Mouse (Mus musculus) thymus, adult 2 months (tissue): Measurements from ENCODE around the gene Dpyd. TPM values are rescaled to one million over a fixed set of nuclear protein-coding genes. Genes with fewer than 3 reads are reported as not detected.

Experiments
- DNase-seq: peaks from one replicate; pipeline ENCODE4 v3.0.0; 2021
- H3K27ac ChIP-seq: fragments of 200-500 bp; 2 replicates; pipeline ENCODE4 v1.5.1; 2012; ENCODE audit warnings: low read length, control low read depth; ENCODE audit not compliant: control insufficient read depth, insufficient read depth
- H3K27me3 ChIP-seq: fragments of 200-500 bp; 2 replicates; pipeline ENCODE4 v1.6.1; 2012; ENCODE audit warnings: mild to moderate bottlenecking, low read length, moderate library complexity, mixed read lengths; ENCODE audit not compliant: control insufficient read depth, insufficient read depth
- H3K36me3 ChIP-seq: fragments of 200-500 bp; 2 replicates; pipeline ENCODE4 v1.6.1; 2012; ENCODE audit warnings: mild to moderate bottlenecking, low read length, moderate library complexity; ENCODE audit not compliant: control insufficient read depth, insufficient read depth
- H3K4me1 ChIP-seq: fragments of 200-500 bp; replicated peaks from 2 replicates; pipeline ENCODE4 v1.6.1; 2012; ENCODE audit warnings: low read length; ENCODE audit not compliant: control insufficient read depth, insufficient read depth
- H3K4me3 ChIP-seq: fragments of 200-500 bp; 2 replicates; pipeline ENCODE4 v1.5.1; 2012; ENCODE audit warnings: mild to moderate bottlenecking, low read length, control low read depth, moderate library complexity; ENCODE audit not compliant: control insufficient read depth, insufficient read depth
- CTCF ChIP-seq: fragments of 200-500 bp; IDR thresholded peaks from 2 replicates; pipeline ENCODE4 v1.5.1; 2012; ENCODE audit warnings: mild to moderate bottlenecking, control low read depth, low read length, moderate library complexity, borderline replicate concordance; ENCODE audit not compliant: control insufficient read depth, poor library complexity, insufficient read depth; ENCODE audit errors: extremely low read depth
- POLR2A ChIP-seq: fragments of 200-500 bp; IDR thresholded peaks from 2 replicates; pipeline ENCODE4 v1.6.1; 2012; ENCODE audit warnings: mild to moderate bottlenecking, low read length, control low read depth, moderate library complexity; ENCODE audit not compliant: control insufficient read depth, poor library complexity, insufficient read depth; ENCODE audit errors: extremely low read depth
- WGBS: fragments of 180-500 bp; shearing (Covaris S2); methylation state at CpG from one replicate; pipeline ENCODE4 v1.1.7; 2018; 5-methylcytosine and 5-hydroxymethylcytosine counted together
- polyA plus RNA-seq: library from polyadenylated mRNA; depleted of rRNA; stranded (reverse); fragments of >200 nt; gene quantifications from 2 replicates; pipeline ENCODE4 v1.2.3, GENCODE M21; 2012

The Dpyd gene
- polyA plus RNA-seq, 1 experiment, result 0.85 TPM

DNA sequence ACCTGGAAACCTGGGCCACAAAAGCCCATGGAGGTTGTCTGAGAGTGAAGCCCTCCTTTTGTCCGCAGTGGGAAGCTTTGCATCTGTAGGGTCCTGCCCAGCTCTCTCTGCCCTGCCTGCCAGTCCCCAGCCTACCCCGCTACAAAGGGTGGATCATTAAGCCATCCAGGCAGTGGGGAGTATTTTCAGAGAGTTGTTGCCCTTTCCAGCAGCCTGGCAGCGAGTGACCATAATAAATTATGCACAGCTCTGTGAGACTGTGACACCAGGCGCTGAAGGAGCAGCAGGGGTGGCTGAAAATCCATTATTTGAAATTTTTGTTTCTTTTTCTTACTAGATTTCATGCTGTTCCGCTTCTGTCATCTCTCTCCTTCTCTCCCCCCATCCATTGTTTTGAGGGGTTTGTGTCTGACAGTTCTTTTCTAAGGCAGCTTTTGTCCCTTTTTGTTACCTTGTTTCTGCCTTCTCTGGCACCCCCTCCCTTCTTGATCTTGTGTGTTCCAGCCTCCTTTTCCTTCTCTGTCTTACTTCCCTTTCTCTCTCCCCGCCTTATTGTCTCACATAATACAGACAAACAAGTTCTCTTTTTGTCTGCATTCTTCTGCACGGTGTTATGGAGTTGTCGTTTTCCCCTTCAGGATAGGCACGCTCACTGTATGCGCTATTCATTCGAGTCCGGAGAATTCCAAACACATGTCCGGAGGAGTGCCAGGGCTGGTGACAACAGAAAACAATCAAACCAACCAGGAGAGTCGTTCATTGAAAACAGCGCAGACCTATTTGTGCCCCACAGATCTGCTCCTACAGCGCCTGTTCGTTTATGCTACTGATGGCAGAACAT lies 592.9 kb downstream of the Dpyd start:
- TF ChIP-seq POLR2A (no peak), CTCF (no peak)
- H3K36me3 ChIP-seq, result no peaks in the 10 kb centered on the region
- no peak for DNase-seq
- H3K4me1 ChIP-seq, result no peaks in the 10 kb centered on the region
- H3K4me3 ChIP-seq, result no peak overlapping the region
- no peaks in the 10 kb centered on the region for H3K27me3 ChIP-seq
- 36% methylated on average over 17 of the region's 17 CpGs for WGBS
- H3K27ac ChIP-seq, result no peak overlapping the region

GRCm38 (mm10) chr3:119158670-119159069 lies 596.7 kb downstream of the Dpyd start:
- H3K27me3 ChIP-seq, result no peaks in the 10 kb centered on the region
- no peak for TF ChIP-seq POLR2A
- TF ChIP-seq CTCF, result no peak
- 96% methylated on average over 4 of the region's 4 CpGs for WGBS

DNA sequence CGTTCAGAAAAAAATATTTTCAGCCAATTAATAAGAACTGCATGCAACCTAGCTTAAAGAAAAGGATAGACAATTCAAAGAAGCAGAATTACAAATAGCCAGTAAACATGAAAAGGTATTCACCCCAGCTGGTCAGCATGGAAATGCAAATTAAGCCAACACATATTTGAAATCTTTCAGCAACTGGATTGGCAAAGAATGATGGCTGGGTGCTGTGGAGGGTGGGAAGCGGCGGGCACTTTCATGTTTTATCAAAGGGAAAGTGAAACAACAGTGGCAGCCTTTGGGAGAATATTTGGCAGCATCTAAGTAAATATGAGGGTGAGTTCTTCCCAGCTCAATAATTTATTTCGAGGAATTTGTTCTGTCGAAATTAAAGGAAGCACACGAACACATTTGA lies 603.8 kb downstream of the Dpyd start:
- 82% methylated on average over 6 of the region's 6 CpGs for WGBS
- H3K27me3 ChIP-seq, result no peaks in the 10 kb centered on the region
- H3K4me1 ChIP-seq, result no peaks in the 10 kb centered on the region
- TF ChIP-seq CTCF (no peak), POLR2A (no peak)
- H3K27ac ChIP-seq, result no peak overlapping the region
- H3K36me3 ChIP-seq, result no peaks in the 10 kb centered on the region
- H3K4me3 ChIP-seq, result no peak overlapping the region
- DNase-seq, result no peak

More at GRCm38 (mm10) chr3:119158670-119159069, 596.7 kb downstream of the Dpyd start:
- DNase-seq, result no peak
- Histone ChIP-seq H3K36me3 (no peaks in the 10 kb centered on the region), H3K4me1 (no peaks in the 10 kb centered on the region), H3K27ac (no peak overlapping the region), H3K4me3 (no peak overlapping the region)

DNA sequence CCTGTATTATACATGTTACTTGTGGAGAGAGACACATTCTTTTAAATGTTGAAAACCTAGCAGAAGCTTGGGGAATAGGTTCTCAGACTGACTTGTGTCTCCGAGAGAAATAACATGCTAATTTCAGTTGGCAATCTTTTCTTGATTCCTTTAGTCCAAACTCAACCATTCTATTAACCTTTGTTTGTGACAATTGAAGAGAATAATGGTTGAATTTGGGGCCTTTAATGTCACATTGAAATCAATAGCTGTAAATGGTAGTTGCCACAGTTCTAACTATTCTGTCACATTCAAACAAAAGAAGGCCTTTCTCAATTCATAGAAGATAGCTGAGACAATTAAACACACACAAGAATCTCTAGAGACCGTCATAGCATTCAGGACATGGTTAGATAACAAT lies 606.2 kb downstream of the Dpyd start:
- TF ChIP-seq POLR2A (no peak), CTCF (no peak)
- Histone ChIP-seq H3K27ac (no peak overlapping the region), H3K4me3 (no peak overlapping the region), H3K27me3 (no peaks in the 10 kb centered on the region), H3K4me1 (no peaks in the 10 kb centered on the region), H3K36me3 (no peaks in the 10 kb centered on the region)
- 93% methylated on average over 2 of the region's 2 CpGs for WGBS
- no peak for DNase-seq

DNA sequence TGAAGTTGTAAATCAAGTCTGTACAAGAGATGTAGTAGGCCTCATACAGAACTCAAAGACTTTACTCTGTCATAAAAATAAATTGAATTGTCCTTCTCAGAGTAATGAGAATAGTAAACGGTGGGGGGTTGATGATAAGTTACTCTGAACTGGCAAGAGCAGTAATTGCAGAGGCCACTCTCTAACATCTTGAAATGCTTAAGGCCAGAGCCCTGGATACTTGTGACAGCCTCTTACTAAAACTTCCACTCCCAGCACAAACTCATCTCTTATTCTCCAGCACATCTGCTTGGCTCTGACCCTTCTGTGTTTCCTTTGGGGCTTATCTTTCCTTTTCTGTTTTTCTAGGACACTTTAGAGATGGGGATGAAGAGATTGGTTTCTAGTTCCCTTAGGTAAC lies 606.7 kb downstream of the Dpyd start:
- no peak overlapping the region for H3K27ac ChIP-seq
- H3K4me3 ChIP-seq, result no peak overlapping the region
- no peak for TF ChIP-seq POLR2A
- TF ChIP-seq CTCF, result no peak
- no peaks in the 10 kb centered on the region for H3K4me1 ChIP-seq
- DNase-seq, result no peak
- no peaks in the 10 kb centered on the region for H3K36me3 ChIP-seq
- no peaks in the 10 kb centered on the region for H3K27me3 ChIP-seq
- WGBS, result 55% methylated on average over 1 of the region's 1 CpGs

GRCm38 (mm10) chr3:119183261-119183660 lies 621.3 kb downstream of the Dpyd start:
- Histone ChIP-seq H3K36me3 (no peaks in the 10 kb centered on the region), H3K4me1 (no peaks in the 10 kb centered on the region), H3K27me3 (no peaks in the 10 kb centered on the region), H3K27ac (no peak overlapping the region), H3K4me3 (no peak overlapping the region)
- WGBS, result 85% methylated on average over 3 of the region's 3 CpGs
- no peak for DNase-seq
- TF ChIP-seq POLR2A (no peak), CTCF (no peak)

DNA sequence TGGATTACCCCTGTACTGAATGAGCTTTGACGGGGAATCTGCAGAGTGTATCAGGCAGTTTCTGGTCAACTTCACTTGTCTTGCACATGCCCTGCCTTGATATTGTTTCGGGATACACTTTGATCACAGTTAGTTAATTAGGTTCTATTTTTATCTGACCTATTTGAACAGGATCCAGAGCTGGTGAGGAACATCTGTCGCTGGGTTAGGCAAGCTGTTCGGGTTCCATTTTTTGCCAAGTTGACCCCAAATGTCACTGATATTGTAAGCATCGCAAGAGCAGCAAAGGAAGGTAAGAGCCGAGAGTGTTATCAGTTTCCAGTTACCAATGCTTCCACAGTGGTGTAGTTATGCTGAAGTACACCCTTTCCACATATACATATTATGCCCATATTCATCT lies 632.1 kb downstream of the Dpyd start:
- WGBS, result 94% methylated on average over 6 of the region's 6 CpGs
- Histone ChIP-seq H3K27me3 (no peaks in the 10 kb centered on the region), H3K4me1 (no peaks in the 10 kb centered on the region), H3K36me3 (no peaks in the 10 kb centered on the region), H3K27ac (no peak overlapping the region), H3K4me3 (no peak overlapping the region)
- no peak for DNase-seq
- TF ChIP-seq CTCF (no peak), POLR2A (no peak)
